Mouse (Mus musculus) CD4-positive, CD25-positive, alpha-beta regulatory T cell, adult 2 months (primary cell): Measurements from ENCODE around the gene E130208F15Rik.

Experiments used
- DNase-seq: peaks from one replicate; pipeline ENCODE4 v3.0.0-alpha.2; 2012; ENCODE audit warnings: low read depth, low spot score

Gene E130208F15Rik

DNA sequence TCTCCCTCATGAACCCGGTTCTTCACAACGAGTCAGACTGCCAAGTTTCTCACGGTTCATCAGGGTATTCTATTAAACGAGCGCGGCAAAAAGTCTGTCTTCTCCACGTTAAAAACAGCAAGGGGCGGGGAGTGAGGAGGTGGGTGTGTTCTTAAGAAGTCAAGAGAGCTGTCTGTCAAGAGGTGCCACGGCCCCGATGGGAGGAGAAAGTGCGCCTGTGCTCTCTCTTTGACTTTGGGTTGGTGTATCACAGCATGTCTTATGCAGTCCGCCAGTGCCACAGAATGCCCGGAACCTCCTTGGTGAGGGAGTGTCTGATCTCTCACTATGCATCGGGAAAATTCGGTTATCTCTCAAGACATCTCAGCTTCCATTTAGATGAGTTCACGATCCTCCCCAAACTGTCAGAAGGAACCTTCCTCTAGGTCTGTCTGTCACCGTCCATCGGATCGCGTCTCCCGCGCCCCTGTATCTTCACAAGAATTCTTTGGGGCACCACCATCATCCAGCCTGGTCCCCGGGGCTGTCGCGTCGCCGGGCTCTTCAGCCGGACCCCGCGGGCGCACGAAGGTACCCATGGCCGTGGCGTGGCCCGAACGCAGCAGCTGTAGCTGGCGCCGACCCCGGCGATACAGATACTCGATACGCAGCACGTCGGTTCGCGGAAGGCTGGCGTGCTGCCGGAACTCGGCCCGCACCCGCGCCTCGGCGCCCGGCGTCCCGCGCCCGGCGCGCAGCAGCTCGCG is at the start of gene E130208F15Rik:
Gene E130208F15Rik (plus strand): TSS at position 202 of the 746 bp plus-strand sequence.
- DNase-seq = peak; percentile 93

DNA sequence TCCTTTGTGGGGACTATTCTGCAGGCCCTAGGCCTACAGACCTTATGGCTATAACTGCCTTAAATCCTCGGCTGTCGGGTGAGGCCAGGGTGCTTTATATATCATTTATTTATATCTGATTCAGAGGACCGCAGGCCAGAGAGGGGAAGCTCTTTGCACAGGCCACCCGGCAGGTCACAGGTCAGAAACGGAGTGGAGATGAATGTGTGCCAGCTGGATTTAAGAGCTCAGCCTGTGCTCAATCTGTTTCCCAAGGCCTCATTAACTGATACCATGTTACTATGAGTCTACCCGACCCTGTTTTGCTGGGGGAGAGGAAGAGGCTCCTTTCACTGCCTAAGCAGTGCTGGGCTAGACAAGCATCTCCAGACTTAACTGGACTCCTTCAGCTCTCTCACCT is 47.2 kb upstream of the E130208F15Rik start:
- no peak for DNase-seq

DNA sequence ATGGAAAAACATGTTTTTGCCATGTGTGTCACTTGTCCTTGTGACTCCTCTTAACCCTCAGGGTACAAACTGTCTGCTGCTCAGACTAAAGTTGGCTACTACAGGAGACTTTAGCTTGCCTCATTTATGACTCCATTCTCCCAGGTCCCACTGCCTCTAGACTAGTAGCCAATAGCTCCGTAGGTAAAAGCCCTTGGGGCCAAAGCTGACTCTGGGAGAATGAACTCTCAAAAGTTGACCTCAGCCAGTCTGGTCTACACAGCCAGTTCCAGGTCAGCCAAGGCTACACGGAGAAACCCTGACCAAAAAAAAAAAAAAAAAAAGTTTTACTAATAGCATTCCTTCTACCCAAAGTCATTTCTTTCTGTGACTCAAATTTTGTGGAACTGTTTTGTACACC is 42.6 kb upstream of the E130208F15Rik start:
- no peak for DNase-seq

DNA sequence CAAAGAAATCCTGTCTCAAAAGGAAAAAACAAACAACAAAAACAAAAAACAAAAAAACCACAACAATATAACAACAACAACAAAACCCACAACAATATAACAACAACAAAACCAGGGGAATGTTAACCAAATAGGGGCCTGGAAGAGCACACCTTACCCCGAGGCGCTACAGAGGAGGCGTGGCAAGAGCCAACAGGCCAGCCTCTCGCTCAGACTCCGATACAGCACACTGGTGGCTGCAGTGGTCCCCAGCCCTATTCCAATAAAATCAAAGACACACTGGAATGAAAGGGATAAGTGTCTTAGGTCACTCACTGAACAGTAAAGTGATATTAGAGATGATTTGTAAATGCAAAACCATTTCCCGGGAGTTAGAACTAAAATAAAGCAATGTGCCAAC is 42.0 kb upstream of the E130208F15Rik start:
- no peak for DNase-seq

DNA sequence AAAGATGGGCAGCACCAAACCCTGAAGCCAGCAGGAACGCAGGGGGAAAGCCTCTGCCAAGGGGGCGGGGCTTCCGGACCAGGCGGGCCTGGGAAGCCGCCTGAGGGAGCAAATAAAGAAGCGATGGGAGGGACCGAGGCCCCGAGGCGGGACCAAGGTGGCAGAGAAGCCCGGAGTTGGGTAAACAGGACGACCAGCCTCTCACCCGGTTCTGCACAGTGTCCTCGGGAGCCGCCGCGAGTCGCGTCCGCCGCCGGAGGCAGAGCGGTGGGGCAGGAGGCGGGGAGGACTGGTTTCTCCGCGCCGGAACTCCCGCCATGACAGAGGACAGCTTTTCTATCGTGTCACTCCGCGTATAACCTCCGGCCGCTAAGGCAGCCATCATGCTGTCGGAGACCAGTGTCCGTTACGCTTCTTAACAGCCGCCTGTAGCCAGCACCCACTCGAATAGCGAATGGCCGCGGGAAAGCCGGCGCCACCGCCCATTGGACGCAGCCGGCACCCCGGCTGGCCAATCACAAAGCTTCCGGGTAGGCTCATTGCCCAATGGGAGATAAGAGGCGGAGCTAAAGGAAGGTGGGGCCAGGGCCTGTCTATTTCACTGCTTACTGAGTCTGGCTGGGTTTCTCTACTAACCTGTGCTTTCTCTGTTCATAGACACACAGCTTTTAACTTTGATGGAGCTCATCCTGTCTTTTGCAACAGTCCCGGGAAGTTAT is 41.4 kb upstream of the E130208F15Rik start, which contains the start of the genes Thap8 and Wdr62:
Gene Thap8 (plus strand): TSS at position 144 of the 719 bp plus-strand sequence.
Gene Wdr62 (minus strand): TSS at position 469 of the 719 bp plus-strand sequence.
- peak; percentile 95 for DNase-seq

DNA sequence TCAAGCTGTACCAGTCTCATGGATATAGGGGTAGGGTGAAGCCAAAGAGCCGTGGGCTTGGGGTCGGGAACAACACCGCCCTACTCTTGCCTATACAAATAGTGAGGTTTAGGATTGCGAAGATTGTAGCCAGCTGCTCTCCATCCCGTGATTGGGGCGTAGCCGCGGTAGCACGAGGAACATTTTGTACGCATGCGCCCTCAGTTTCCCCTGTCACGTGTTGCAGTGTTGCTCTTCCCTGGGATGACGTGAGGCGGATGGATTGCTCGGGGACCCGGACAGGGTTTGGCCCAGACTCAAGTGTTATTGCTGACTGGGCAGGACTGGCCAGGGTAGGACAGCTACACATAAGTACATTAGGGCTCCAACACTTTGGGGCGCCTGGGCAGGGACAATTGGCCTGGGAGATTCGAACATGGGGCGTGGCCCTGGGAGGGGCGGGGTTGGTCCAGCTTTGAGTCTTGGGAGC is 40.8 kb upstream of the E130208F15Rik start:
- DNase-seq = peak; percentile 92

DNA sequence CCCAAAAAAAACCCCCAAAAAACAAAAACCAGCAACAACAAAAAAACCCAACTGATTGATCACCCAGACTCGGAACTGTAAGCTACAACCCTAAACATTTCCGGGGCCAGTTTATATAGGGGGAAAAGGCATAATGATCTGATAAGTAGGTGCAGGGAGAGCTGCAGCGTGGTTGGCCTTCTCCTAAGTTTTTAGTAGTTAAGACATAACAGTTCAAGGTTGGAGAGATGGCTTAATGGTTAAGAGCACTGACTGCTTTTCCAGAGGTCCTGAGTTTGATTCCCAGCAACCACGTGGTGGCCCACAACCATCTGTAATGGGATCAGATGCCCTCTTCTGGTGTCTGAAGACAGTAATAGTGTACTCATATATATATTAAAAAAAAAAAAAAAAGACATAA is 40.0 kb upstream of the E130208F15Rik start:
- DNase-seq = no peak

DNA sequence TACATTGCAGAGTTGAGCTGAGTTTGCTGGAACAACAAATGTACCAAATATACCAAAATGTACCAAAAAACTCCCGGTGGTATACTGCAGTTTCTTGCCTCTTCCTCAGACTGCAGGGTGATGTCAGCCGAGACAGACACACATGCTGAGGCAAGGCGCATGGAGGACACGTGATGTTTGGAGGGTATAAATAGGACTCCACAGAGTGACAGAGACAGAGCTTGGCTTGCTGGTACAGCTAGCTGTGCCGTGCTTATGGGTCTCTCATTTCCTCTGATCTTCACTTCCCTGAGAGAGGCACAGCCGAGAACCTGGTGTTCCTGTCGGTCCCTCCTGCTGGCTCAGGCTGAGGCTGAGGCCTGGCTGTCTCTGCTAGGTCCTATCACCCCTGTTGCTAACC is 38.8 kb upstream of the E130208F15Rik start:
- DNase-seq = no peak

DNA sequence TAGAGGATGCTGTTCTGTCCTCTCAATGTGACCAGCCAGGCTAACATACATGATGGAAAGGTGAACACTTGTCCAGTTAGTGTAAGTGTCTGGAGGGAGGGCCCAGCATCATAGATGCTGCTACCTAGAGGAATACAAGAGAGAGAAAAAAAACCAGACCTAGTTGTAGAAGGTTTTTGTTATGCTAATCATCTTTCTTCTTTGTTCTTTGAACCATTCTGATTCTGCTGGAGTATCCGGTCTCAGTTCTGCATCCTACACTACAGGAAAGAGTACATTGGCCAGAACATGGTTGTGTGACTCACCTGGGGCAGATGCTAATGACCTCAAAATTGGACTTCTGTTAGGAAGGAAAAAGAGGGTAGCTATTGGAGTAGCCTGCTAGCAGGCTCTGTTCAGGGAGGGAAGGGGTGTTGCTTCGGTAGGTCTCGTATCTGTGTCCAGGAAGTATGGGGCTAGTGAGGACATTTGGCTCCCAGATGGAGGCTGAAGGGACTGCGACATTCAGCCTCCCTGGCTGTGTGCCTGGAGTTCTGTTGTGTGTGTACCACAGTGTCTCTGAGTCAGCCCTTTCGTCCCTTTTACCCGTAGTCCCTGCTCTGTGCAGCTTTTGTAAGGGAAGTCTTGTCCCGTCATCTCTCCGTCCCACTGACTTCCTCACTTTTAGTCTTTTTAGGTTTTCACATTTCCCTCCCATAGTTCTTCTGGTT is 34.7 kb upstream of the E130208F15Rik start:
- DNase-seq = no peak

DNA sequence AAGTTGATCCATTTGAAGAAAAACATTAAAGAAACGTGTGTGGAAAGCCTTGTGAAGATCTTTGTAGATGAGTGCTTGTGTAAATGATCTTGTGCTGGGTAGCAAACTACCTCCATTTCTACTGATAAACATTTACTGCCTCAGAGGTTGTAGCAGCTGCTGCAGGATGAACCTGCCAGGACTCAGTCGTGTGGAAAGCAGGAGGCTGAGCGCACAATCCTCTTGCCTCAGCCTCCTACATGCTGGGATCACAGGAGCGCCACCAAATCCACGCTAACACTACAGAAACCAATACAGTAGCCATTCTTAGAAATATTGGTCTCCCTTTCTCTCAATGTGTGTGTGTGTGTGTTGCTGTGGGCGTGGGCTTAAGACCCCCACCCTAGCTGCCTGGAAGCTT is 33.5 kb upstream of the E130208F15Rik start:
- no peak for DNase-seq

DNA sequence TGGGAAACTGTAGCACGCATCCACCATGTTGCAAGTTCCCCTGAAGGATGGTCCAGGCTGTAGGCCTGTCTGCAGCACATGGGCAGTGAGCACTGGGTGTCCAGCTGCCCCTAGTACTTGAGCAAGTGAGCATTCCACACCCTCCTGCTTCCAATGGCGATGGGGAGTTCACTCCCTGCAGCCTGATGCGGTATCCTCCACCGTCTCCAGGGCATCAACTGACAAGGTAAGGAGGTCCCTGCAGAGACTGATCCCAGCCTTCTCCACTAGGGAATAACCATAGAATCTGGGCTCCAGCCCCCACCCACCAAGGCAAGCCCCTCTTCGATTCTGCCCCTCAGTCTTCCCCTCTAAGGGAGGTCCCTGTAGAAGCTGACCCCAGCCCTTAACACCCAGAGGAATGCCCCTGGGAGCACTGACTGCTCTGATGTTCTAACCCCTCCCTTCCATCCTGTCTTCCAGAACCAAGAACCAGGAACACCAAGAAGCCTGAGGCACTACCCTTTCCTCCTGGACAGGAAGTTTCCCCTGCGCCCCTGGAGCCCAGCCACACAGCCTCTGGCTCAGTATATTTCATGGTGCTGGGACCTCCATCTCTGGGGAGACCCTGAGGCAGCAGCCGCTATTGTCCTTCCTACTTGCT is 32.3 kb upstream of the E130208F15Rik start:
- DNase-seq = no peak

DNA sequence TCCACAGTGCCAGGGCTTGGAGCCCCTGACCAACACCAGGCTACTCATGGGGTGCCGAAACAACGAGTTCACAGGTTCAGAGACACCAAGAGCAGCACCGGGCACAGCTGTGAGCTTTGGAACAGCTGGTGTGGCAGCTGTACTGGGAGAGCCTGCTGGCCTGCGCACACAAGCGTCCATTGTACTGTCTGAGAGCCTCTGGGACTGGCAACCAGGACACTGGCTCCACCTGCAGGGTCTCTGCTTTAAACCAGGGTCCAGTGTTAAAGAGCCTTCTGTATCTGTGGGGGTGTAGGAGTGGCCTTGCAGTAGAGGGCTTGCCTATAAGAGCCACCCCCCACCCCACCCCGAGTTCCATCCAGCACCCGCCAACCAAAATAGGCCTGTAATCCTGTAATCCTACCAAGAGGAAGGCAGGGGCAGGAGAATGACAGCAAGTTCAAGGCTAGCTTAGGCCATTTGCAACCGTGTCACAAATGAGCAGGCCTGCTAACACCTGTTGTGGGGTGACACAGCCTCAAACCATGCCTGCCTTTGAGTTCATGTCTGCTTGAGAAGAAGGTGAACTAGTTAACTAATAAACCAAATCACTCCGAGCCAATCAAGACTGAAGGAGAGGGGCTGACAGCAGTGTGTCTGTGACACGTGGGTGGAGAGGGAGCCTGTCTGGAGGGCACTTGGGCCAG is 31.7 kb upstream of the E130208F15Rik start:
- no peak for DNase-seq

DNA sequence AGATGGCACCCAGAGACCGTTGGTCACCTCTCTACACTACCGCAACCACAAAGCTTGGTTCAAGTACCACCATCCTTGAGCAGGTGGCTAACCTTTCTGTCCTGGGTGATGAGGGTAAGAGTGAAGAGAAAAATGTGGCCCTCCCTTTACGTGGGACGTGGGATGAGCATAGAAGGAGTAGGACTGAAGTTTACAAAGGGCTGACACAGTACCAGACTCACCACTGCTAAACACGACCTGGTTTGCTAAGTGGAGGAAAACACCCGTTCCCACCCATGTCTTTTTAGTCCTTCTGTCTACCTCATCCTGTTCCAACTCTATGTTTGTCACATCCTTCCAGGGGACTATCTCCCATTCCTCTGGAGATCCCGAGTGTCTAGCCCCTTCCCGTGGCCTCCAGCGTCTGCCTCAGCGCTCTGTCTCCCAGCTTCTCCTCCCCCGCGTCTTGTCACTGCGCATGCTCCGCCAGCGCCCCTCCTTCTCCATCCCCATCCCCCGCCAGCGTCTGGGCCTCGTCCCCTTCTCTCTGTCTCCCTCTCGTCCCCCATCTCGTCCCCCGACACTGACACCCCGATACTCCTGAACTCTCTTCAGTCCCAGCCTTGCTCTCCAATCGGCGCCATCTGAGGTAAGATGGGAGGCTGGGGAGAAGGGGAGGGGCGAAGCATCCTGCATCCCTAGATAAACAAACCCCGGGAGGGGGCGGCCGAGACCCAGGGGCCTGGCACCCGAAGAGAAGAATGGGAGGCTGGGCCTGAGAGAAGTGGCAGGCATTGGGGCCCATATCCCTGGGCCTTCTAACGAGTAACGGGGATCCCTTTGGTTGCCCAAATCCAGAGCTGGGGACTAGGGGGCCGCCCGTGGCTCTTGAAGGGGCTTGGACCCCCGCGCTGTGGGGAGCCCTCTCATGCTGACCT is 30.1 kb upstream of the E130208F15Rik start, which contains the start of gene Clip3:
Gene Clip3 (plus strand): TSS at position 514 of the 917 bp plus-strand sequence.
- peak; percentile 63 for DNase-seq

DNA sequence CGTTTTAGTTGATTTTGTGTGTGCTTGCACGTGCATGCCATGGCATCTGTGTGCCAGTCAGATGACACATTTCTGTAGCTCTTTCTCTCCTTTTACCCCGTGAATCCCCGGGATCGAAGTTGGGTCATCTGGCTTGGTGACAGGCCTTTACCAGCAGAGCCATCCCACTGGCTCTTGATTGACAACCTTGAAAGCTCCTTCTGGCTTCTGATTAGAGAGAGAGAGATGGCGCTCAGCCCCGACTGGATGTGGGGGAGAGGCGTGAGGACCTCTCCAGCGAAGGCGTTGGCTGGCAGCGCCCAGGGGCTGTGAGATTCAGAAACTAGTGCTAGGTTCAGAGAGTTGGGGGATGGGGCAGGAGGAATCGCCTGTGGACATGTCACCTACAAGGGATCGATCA is 27.7 kb upstream of the E130208F15Rik start:
- no peak for DNase-seq

DNA sequence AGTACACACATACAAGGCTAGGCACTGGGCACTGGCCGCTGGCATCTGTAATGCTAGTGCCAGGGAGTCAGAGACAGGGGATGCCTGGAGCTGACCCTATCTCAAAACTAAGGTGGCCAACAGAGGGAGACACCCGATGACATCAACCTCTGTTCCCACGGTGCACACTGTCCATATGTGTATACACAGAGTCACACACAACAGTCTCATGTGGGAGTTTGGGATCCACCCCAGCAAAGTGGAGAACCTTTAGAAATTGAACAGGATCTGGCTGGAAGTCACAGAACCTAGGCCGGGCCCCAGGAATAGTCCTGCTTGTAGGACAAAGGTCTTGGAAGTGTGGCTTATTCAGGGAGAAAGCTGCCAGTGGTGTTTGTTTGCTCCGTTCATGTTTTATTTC is 27.2 kb upstream of the E130208F15Rik start:
- no peak for DNase-seq

DNA sequence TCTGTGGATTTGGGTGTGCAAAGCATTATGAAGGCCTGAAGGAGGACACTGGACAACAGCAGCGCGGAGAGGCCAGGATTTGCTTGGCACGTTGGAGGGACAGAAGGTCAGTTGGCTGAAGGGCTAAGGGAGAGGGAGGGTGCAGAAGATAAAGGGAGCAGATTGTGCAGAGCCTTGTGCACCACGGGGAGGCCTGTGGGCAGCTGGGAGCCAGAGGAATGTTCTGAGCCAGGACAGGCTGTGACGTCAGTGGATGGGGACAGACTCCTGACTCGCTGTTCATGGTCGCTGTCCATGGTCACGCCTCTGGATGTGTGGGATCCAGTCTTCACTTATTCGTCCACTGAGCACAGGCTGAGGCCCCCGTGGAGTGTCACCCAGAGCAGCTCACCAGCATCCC is 26.4 kb upstream of the E130208F15Rik start:
- no peak for DNase-seq

DNA sequence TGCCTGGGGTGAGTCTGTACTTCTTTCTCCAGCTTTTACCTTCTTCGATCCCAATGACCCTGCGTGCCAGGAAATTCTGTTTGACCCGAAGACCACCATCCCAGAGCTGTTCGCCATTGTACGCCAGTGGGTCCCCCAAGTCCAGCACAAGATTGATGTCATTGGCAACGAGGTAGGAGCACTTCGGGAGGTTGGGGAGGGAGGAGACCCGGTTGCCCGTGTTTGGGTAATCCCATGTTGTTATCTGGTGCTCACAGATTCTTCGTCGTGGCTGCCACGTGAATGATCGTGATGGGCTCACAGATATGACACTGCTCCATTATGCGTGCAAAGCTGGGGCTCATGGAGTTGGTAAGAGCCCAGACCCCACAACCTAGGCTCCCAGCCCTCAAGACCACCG is 24.7 kb upstream of the E130208F15Rik start:
- DNase-seq = no peak

DNA sequence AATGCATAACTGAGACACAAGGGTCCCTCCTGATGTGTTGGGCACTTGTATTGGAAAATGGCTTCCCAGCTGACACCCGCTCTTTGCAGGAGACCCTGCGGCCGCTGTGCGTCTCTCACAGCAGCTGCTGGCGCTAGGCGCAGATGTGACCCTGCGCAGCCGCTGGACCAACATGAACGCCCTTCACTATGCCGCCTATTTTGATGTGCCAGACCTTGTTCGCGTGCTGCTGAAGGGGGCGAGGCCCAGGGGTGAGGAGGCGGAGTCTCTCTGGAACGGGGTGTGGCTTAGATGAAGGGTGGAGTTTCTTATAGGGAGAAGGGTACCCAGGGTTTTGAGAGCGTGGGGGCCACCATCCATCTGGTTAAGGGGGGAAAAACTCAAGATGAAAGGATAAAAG is 24.3 kb upstream of the E130208F15Rik start:
- DNase-seq = no peak

DNA sequence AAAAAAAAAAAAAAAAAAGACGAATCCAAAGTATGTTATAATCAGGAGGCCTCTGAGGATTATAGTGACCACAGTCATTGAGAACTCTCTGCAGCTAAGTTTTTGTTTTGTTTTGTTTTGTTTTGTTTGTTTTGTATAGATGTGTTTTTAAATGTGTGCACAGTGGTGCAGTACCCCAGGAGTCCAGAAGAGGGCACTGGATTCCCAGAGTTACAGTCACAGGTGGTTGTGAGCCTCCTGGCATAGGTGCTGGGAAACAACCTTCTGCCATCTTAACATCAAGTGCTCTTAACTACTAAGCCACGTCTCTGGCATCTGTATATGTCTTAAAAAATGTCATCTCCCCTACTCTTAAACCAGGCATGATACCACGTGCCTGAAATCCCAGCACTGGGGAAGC is 20.6 kb upstream of the E130208F15Rik start:
- peak; percentile 79 for DNase-seq
